Mouse (Mus musculus): ENCODE results near the gene Tspan12.

The Tspan12 gene

DNA sequence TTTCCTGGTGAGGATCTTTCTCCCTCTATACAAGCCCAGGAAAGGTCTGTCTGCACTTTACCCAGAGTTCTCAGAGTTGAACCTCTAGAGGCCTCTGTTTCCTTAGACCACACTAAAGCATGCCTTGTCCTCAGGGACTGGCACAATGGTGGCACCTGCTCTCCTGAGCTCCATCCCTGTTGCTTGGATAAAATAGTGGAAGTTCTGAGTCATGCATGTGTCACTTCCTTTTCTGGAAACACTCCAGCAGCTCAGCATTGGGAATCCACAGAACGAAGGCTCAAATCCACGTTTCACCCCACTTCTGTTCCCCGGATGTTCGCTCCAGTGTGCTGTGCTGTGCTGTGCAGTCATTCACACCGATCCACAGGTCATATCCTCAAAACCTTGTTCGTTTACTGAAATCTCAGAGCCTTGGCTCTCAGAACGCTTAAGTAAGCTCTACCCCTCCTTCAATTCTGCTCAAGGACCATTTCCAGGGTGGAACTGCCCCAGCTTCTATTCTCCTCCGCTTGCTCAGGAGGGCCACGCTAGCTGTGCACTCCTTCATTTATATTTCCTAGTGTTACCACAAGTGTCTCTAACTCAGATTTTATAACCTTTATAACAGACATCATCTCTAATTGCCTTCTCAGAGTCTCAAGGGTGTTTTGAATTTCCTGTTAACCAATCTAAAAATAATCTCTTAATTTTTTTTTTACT is 83.4 kb downstream of the Tspan12 start:
- peak in 1 of 2 experiments; percentile 33 for DNase-seq

GRCm38 (mm10) chr6:21767787-21768221 is 84.5 kb downstream of the Tspan12 start:
- DNase-seq = no peak

DNA sequence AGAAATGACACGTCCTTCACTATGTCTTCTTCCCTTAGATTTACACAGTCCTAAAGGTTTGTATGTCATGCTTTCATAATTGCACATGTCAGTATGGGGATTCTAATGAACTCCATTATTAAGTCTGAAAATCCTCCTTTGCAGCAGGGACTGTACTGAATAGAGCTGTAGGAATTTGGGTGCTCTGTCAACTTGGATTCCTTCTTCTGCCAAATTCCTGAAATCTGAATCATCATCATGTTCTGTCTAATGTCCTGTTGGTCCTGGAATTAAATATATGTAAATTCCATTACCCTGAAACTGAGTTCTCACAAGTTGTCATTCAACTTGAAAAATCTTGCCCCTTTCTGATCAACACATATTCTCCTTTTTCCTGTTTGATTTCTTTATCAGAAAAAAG is 104.8 kb downstream of the Tspan12 start:
- DNase-seq = no peak

- DNase-seq = no peak
Measured at GRCm38 (mm10) chr6:21744615-21745266, 107.6 kb downstream of the Tspan12 start.

DNA sequence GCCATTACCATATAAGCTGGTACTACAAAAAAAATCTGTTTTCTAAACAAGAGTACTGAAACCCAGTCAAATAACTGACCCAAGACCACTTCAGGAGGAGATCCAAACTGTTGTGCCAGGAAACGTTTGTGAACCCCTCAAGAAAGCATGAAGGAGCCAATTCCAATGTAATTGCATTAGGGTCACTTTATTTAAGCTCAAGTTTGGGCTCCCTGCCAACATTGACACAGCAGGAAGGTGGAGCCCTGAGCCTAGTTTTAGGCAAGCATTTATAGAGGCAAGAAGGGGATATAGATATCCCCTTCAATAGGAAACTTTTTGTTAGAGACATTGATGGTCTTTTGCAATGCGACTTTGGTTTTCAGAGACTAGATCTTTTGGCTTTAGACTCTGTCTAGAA is 111.7 kb downstream of the Tspan12 start:
- no peak for DNase-seq

DNA sequence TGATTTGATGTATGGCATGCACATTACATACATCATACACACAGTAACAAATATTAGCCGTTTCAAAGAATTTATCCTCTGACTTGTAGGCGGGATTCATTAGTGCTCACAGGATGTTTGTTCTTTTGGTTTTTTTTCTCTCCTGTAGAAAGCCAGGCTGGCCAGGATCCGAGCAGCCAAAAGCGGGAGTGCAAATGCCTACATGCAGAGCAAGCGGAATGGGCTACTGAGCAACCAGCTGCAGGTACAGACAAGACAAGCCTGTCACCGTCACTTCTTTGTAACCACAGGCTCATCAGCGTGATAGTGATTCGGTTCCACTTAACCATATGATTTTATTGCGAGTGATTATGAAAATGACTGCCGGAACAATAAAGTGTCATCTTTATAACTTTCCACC is 130.1 kb downstream of the Tspan12 start:
- no peak for DNase-seq
